Mouse (Mus musculus): ENCODE data around the gene Ovca2. TPM values are rescaled to one million over a fixed set of nuclear protein-coding genes. Genes with fewer than 3 reads are reported as not detected.
"Not testable (repeated sequence)": the region's sequence is repeated elsewhere in the genome, so short reads cannot be mapped to it uniquely, and the experiment has no call there.

Gene Ovca2
- polyA plus RNA-seq, 1 experiment from 2014 or later = 26.7 TPM

GRCm38 (mm10) chr11:75178011-75178410 lies 624 bp downstream of the Ovca2 start:
- WGBS = 50% methylated on average over 12 of the region's 12 CpGs
- Histone ChIP-seq H3K9ac (replicated peaks; ENCODE audit: low read depth, low read length) (peak overlapping the region; percentile 66), H3K27ac (ENCODE audit: low read length) (peak overlapping the region; percentile 76), H3K4me2 (replicated peaks; ENCODE audit: low read depth, low read length) (peak overlapping the region; percentile 93), H3K4me3 (ENCODE audit: low read depth, low read length) (peak overlapping the region; percentile 72), H3K27me3 (ENCODE audit: control insufficient read depth, insufficient read depth, low read length) (no peaks in the 10 kb centered on the region), H3K4me1 (ENCODE audit: control insufficient read depth, insufficient read depth, low read length) (peaks cover 16% of the 10 kb centered on the region), H3K36me3 (ENCODE audit: control insufficient read depth, insufficient read depth, low read length) (peaks cover 15% of the 10 kb centered on the region), H3K9me3 (ENCODE audit: control insufficient read depth, low read depth, low read length) (no peaks in the 10 kb centered on the region)
- ATAC-seq (ENCODE audit: insufficient number of reproducible peaks, insufficient read depth, low FRiP score, low read depth) = no peak

- not testable (repeated sequence) for ATAC-seq (ENCODE audit: insufficient number of reproducible peaks, insufficient read depth, low FRiP score, low read depth); H3K9me3 ChIP-seq (ENCODE audit: control insufficient read depth, low read depth, low read length); H3K4me3 ChIP-seq (ENCODE audit: low read depth, low read length); H3K36me3 ChIP-seq (ENCODE audit: control insufficient read depth, insufficient read depth, low read length); H3K4me2 ChIP-seq (replicated peaks; ENCODE audit: low read depth, low read length); H3K27me3 ChIP-seq (ENCODE audit: control insufficient read depth, insufficient read depth, low read length); H3K9ac ChIP-seq (replicated peaks; ENCODE audit: low read depth, low read length); H3K27ac ChIP-seq (ENCODE audit: low read length)
- H3K4me1 ChIP-seq (ENCODE audit: control insufficient read depth, insufficient read depth, low read length) = peaks cover 27% of the 10 kb centered on the region
- WGBS = 67% methylated on average over 6 of the region's 6 CpGs
Measured at GRCm38 (mm10) chr11:75174574-75174973, 4.1 kb downstream of the Ovca2 start.

GRCm38 (mm10) chr11:75173799-75174165 lies 4.9 kb downstream of the Ovca2 start:
- Histone ChIP-seq H3K4me3 (ENCODE audit: low read depth, low read length) (peak overlapping the region; percentile 51), H3K4me1 (ENCODE audit: control insufficient read depth, insufficient read depth, low read length) (peaks cover 28% of the 10 kb centered on the region), H3K9ac (replicated peaks; ENCODE audit: low read depth, low read length) (no peak overlapping the region), H3K36me3 (ENCODE audit: control insufficient read depth, insufficient read depth, low read length) (no peaks in the 10 kb centered on the region; the same call in 1 of the 2 replicates), H3K27ac (ENCODE audit: low read length) (no peak overlapping the region), H3K4me2 (replicated peaks; ENCODE audit: low read depth, low read length) (peak overlapping the region; percentile 96), H3K9me3 (ENCODE audit: control insufficient read depth, low read depth, low read length) (no peaks in the 10 kb centered on the region), H3K27me3 (ENCODE audit: control insufficient read depth, insufficient read depth, low read length) (0 out of 2 replicates have a peak, but pooled peaks cover 8% of the 10 kb centered on the region)
- 1% methylated on average over 15 of the region's 15 CpGs for WGBS
- no peak for ATAC-seq (ENCODE audit: insufficient number of reproducible peaks, insufficient read depth, low FRiP score, low read depth)

- no peak overlapping the region for H3K27ac ChIP-seq (ENCODE audit: low read length)
- under 1% methylated on average over 69 of the region's 71 CpGs for WGBS
- H3K9me3 ChIP-seq (ENCODE audit: control insufficient read depth, low read depth, low read length) = no peaks in the 10 kb centered on the region
- ATAC-seq (ENCODE audit: insufficient number of reproducible peaks, insufficient read depth, low FRiP score, low read depth) = peak; percentile 57
- no peaks in the 10 kb centered on the region; the same call in 1 of the 2 replicates for H3K36me3 ChIP-seq (ENCODE audit: control insufficient read depth, insufficient read depth, low read length)
- H3K4me2 ChIP-seq (replicated peaks; ENCODE audit: low read depth, low read length) = peak overlapping the region; percentile 96
- H3K9ac ChIP-seq (replicated peaks; ENCODE audit: low read depth, low read length) = no peak overlapping the region
- 0 out of 2 replicates have a peak, but pooled peaks cover 8% of the 10 kb centered on the region for H3K27me3 ChIP-seq (ENCODE audit: control insufficient read depth, insufficient read depth, low read length)
- peak overlapping the region; percentile 51 for H3K4me3 ChIP-seq (ENCODE audit: low read depth, low read length)
- H3K4me1 ChIP-seq (ENCODE audit: control insufficient read depth, insufficient read depth, low read length) = peaks cover 28% of the 10 kb centered on the region
Measured at GRCm38 (mm10) chr11:75173095-75173798, 5.4 kb downstream of the Ovca2 start.

GRCm38 (mm10) chr11:75172151-75173094 lies 6.2 kb downstream of the Ovca2 start:
- ATAC-seq (ENCODE audit: insufficient number of reproducible peaks, insufficient read depth, low FRiP score, low read depth) = no peak

GRCm38 (mm10) chr11:75171186-75171865 lies 7.3 kb downstream of the Ovca2 start:
- Histone ChIP-seq H3K27me3 (ENCODE audit: control insufficient read depth, insufficient read depth, low read length) (0 out of 2 replicates have a peak, but pooled peaks cover 8% of the 10 kb centered on the region), H3K9ac (replicated peaks; ENCODE audit: low read depth, low read length) (no peak overlapping the region), H3K4me1 (ENCODE audit: control insufficient read depth, insufficient read depth, low read length) (peaks cover 20% of the 10 kb centered on the region; the same call in 1 of the 2 replicates), H3K36me3 (ENCODE audit: control insufficient read depth, insufficient read depth, low read length) (peaks cover 7% of the 10 kb centered on the region), H3K4me2 (replicated peaks; ENCODE audit: low read depth, low read length) (peak overlapping the region; percentile 96), H3K9me3 (ENCODE audit: control insufficient read depth, low read depth, low read length) (no peaks in the 10 kb centered on the region), H3K27ac (ENCODE audit: low read length) (no peak overlapping the region), H3K4me3 (ENCODE audit: low read depth, low read length) (peak overlapping the region; percentile 85; the same call in 1 of the 2 replicates)
- WGBS = 10% methylated on average over 17 of the region's 17 CpGs
- ATAC-seq (ENCODE audit: insufficient number of reproducible peaks, insufficient read depth, low FRiP score, low read depth) = no peak

More at GRCm38 (mm10) chr11:75172151-75173094, 6.2 kb downstream of the Ovca2 start:
- 0 out of 2 replicates have a peak, but pooled peaks cover 8% of the 10 kb centered on the region for H3K27me3 ChIP-seq (ENCODE audit: control insufficient read depth, insufficient read depth, low read length)
- peaks cover 20% of the 10 kb centered on the region; the same call in 1 of the 2 replicates for H3K4me1 ChIP-seq (ENCODE audit: control insufficient read depth, insufficient read depth, low read length)
- peak overlapping the region; percentile 96 for H3K4me2 ChIP-seq (replicated peaks; ENCODE audit: low read depth, low read length)
- no peaks in the 10 kb centered on the region; the same call in 1 of the 2 replicates for H3K36me3 ChIP-seq (ENCODE audit: control insufficient read depth, insufficient read depth, low read length)
- WGBS = under 1% methylated on average over 71 of the region's 75 CpGs
- no peaks in the 10 kb centered on the region for H3K9me3 ChIP-seq (ENCODE audit: control insufficient read depth, low read depth, low read length)
- 0 out of 2 replicates have a peak overlapping the region, but pooled peaks have one; percentile 3 for H3K9ac ChIP-seq (replicated peaks; ENCODE audit: low read depth, low read length)
- peak overlapping the region; percentile 51 for H3K4me3 ChIP-seq (ENCODE audit: low read depth, low read length)
- H3K27ac ChIP-seq (ENCODE audit: low read length) = no peak overlapping the region

GRCm38 (mm10) chr11:75170136-75170751 lies 8.4 kb downstream of the Ovca2 start:
- no peak overlapping the region; the same call in 1 of the 2 replicates for H3K9ac ChIP-seq (replicated peaks; ENCODE audit: low read depth, low read length)
- H3K27ac ChIP-seq (ENCODE audit: low read length) = peak overlapping the region; percentile 35; the same call in 1 of the 2 replicates
- under 1% methylated on average over 38 of the region's 38 CpGs for WGBS
- peaks cover 29% of the 10 kb centered on the region; the same call in 1 of the 2 replicates for H3K4me1 ChIP-seq (ENCODE audit: control insufficient read depth, insufficient read depth, low read length)
- H3K4me3 ChIP-seq (ENCODE audit: low read depth, low read length) = peak overlapping the region; percentile 85
- peak overlapping the region; percentile 63 for H3K4me2 ChIP-seq (replicated peaks; ENCODE audit: low read depth, low read length)
- peak; percentile 42 for ATAC-seq (ENCODE audit: insufficient number of reproducible peaks, insufficient read depth, low FRiP score, low read depth)
- no peaks in the 10 kb centered on the region for H3K9me3 ChIP-seq (ENCODE audit: control insufficient read depth, low read depth, low read length)
- 0 out of 2 replicates have a peak, but pooled peaks cover 8% of the 10 kb centered on the region for H3K27me3 ChIP-seq (ENCODE audit: control insufficient read depth, insufficient read depth, low read length)
- peaks cover 16% of the 10 kb centered on the region for H3K36me3 ChIP-seq (ENCODE audit: control insufficient read depth, insufficient read depth, low read length)
